Mouse (Mus musculus) kidney, postnatal 0 days (tissue): ENCODE data around the gene Cdc20. TPM values are rescaled to one million over a fixed set of nuclear protein-coding genes. Genes with fewer than 3 reads are reported as not detected.

Experiments
- ATAC-seq: fragments of 200-750 bp; cut with Nextera tagmentation; replicated peaks from 2 replicates; pipeline ENCODE4 v1.8.0; 2017; ENCODE audit warnings: low read depth, moderate number of reproducible peaks, moderate TSS enrichment, moderate library complexity; ENCODE audit not compliant: low FRiP score
- DNase-seq: peaks from one replicate; pipeline ENCODE4 v3.0.0-alpha.2; 2016; ENCODE audit warnings: low spot score
- H3K27ac ChIP-seq: fragments of 300-500 bp; sonication (generic); 2 replicates; pipeline ENCODE4 v1.5.1; 2014; ENCODE audit warnings: mild to moderate bottlenecking
- H3K27me3 ChIP-seq: fragments of 300-500 bp; sonication (generic); 2 replicates; pipeline ENCODE4 v1.6.1; 2014; ENCODE audit warnings: low read length, mixed read lengths; ENCODE audit not compliant: insufficient read depth
- H3K36me3 ChIP-seq: fragments of 300-500 bp; sonication (generic); 2 replicates; pipeline ENCODE4 v1.6.1; 2014; ENCODE audit warnings: low read length, mixed read lengths; ENCODE audit not compliant: insufficient read depth
- H3K4me1 ChIP-seq: fragments of 300-500 bp; sonication (generic); replicated peaks from 2 replicates; pipeline ENCODE4 v1.6.1; 2014; ENCODE audit warnings: antibody characterized with exemption, low read length, mixed read lengths; ENCODE audit not compliant: insufficient read depth
- H3K4me2 ChIP-seq: fragments of 300-500 bp; sonication (generic); 2 replicates; pipeline ENCODE4 v1.6.1; 2014; ENCODE audit warnings: mild to moderate bottlenecking, low read length, moderate library complexity, mixed read lengths
- H3K4me3 ChIP-seq: fragments of 300-500 bp; sonication (generic); replicated peaks from 2 replicates; pipeline ENCODE4 v1.5.1; 2014; ENCODE audit warnings: low read depth, low read length
- H3K9ac ChIP-seq: fragments of 300-500 bp; sonication (generic); 2 replicates; pipeline ENCODE4 v1.6.1; 2014; ENCODE audit warnings: low read depth, low read length
- H3K9me3 ChIP-seq: fragments of 300-500 bp; sonication (generic); replicated peaks from 2 replicates; pipeline ENCODE4 v1.6.1; 2016; ENCODE audit warnings: low read length, inconsistent platforms, mixed read lengths
- CTCF ChIP-seq: IDR thresholded peaks from 2 replicates; pipeline ENCODE4 v1.5.1; 2016; ENCODE audit warnings: antibody characterized with exemption, low read depth, mild to moderate bottlenecking, moderate library complexity
- WGBS: fragments of 180-500 bp; shearing (Covaris S2); extraction: QIAGEN DNeasy Blood & Tissue Kit; methylation state at CpG from one replicate; pipeline ENCODE4 v1.1.7; 2014; 5-methylcytosine and 5-hydroxymethylcytosine counted together
- polyA plus RNA-seq: library from polyadenylated mRNA; unstranded; fragments of >200 nt; fragmentation: Nextera tagmentation; extraction: Ambion mirVana; gene quantifications from 2 replicates; pipeline ENCODE4 v1.2.1, GENCODE M21; 2015

Cdc20 gene
- 117 and 122 TPM in 2 replicates for polyA plus RNA-seq

GRCm38 (mm10) chr4:118436820-118437603 is at the start of gene Cdc20:
Cdc20 (minus strand) TSS chr4:118437352.
- peak; percentile 99 for DNase-seq
- ATAC-seq = peak; percentile 95
- Histone ChIP-seq H3K4me1 (peaks cover 6% of the 10 kb centered on the region), H3K4me2 (peak within 1 kb of the TSS; percentile 95), H3K36me3 (peaks cover 13% of the 10 kb centered on the region; the same call in 1 of the 2 replicates), H3K27me3 (no peaks in the 10 kb centered on the region), H3K4me3 (peak within 1 kb of the TSS; percentile 53), H3K9me3 (no peaks in the 10 kb centered on the region), H3K9ac (peak within 1 kb of the TSS; percentile 71), H3K27ac (peak within 1 kb of the TSS; percentile 91)
- under 1% methylated on average over 67 of the region's 67 CpGs for WGBS
- TF ChIP-seq CTCF = no peak

- no peak overlapping the region for H3K4me2 ChIP-seq
- H3K4me3 ChIP-seq = no peak overlapping the region
- no peak for TF ChIP-seq CTCF
- DNase-seq = no peak
- 50% methylated on average over 15 of the region's 15 CpGs for WGBS
- H3K27ac ChIP-seq = no peak overlapping the region
- H3K9me3 ChIP-seq = no peaks in the 10 kb centered on the region
- H3K4me1 ChIP-seq = no peaks in the 10 kb centered on the region
- no peaks in the 10 kb centered on the region for H3K36me3 ChIP-seq
- H3K27me3 ChIP-seq = no peaks in the 10 kb centered on the region
- ATAC-seq = no peak
- no peak overlapping the region for H3K9ac ChIP-seq
Measured at GRCm38 (mm10) chr4:118476773-118477530, 39.8 kb upstream of the Cdc20 start.

- no peak overlapping the region for H3K4me3 ChIP-seq
- H3K4me1 ChIP-seq = no peaks in the 10 kb centered on the region
- 85% methylated on average over 11 of the region's 11 CpGs for WGBS
- no peak for TF ChIP-seq CTCF
- no peaks in the 10 kb centered on the region for H3K27me3 ChIP-seq
- no peaks in the 10 kb centered on the region for H3K9me3 ChIP-seq
- H3K36me3 ChIP-seq = no peaks in the 10 kb centered on the region
- DNase-seq (no peak), ATAC-seq (no peak)
- H3K4me2 ChIP-seq = no peak overlapping the region
- no peak overlapping the region for H3K9ac ChIP-seq
- H3K27ac ChIP-seq = no peak overlapping the region
Measured at GRCm38 (mm10) chr4:118472687-118473086, 35.5 kb upstream of the Cdc20 start.

GRCm38 (mm10) chr4:118471281-118471680 is 34.1 kb upstream of the Cdc20 start:
- Histone ChIP-seq H3K4me3 (no peak overlapping the region), H3K27me3 (no peaks in the 10 kb centered on the region), H3K9me3 (no peaks in the 10 kb centered on the region), H3K4me1 (no peaks in the 10 kb centered on the region), H3K4me2 (no peak overlapping the region), H3K27ac (no peak overlapping the region), H3K36me3 (no peaks in the 10 kb centered on the region), H3K9ac (no peak overlapping the region)
- no peak for ATAC-seq
- WGBS = 46% methylated on average over 6 of the region's 6 CpGs
- DNase-seq = no peak
- TF ChIP-seq CTCF = no peak

GRCm38 (mm10) chr4:118465697-118466163 is 28.6 kb upstream of the Cdc20 start:
- Histone ChIP-seq H3K4me3 (0 out of 2 replicates have a peak overlapping the region, but pooled peaks have one; percentile 4), H3K36me3 (no peaks in the 10 kb centered on the region), H3K4me2 (no peak overlapping the region), H3K27me3 (no peaks in the 10 kb centered on the region), H3K9me3 (no peaks in the 10 kb centered on the region), H3K4me1 (no peaks in the 10 kb centered on the region; the same call in 1 of the 2 replicates), H3K9ac (no peak overlapping the region), H3K27ac (peak overlapping the region; percentile 52; the same call in 1 of the 2 replicates)
- DNase-seq (peak; percentile 80), ATAC-seq (peak; percentile 87)
- 5% methylated on average over 10 of the region's 11 CpGs for WGBS
- TF ChIP-seq CTCF = peak; percentile 33; the same call in 1 of the 2 replicates

GRCm38 (mm10) chr4:118464956-118465355 is 27.8 kb upstream of the Cdc20 start:
- no peak for DNase-seq
- ATAC-seq = no peak
- Histone ChIP-seq H3K4me1 (no peaks in the 10 kb centered on the region; the same call in 1 of the 2 replicates), H3K9me3 (no peaks in the 10 kb centered on the region), H3K27ac (no peak overlapping the region), H3K9ac (no peak overlapping the region), H3K4me2 (no peak overlapping the region), H3K4me3 (no peak overlapping the region), H3K27me3 (no peaks in the 10 kb centered on the region), H3K36me3 (no peaks in the 10 kb centered on the region)
- no peak for TF ChIP-seq CTCF
- 87% methylated on average over 3 of the region's 3 CpGs for WGBS
